Mouse (Mus musculus) bone marrow macrophage, adult 2 months (primary cell): ENCODE measurements around the gene Srrm2.

Source experiments
- CTCF ChIP-seq: IDR thresholded peaks from 2 replicates; pipeline ENCODE4 v1.5.1; 2012; ENCODE audit warnings: low read depth, mild to moderate bottlenecking, low read length, moderate library complexity
- POLR2A ChIP-seq: IDR thresholded peaks from 2 replicates; pipeline ENCODE4 v1.6.1; 2012; ENCODE audit warnings: mild to moderate bottlenecking, low read depth, low read length, borderline replicate concordance

DNA sequence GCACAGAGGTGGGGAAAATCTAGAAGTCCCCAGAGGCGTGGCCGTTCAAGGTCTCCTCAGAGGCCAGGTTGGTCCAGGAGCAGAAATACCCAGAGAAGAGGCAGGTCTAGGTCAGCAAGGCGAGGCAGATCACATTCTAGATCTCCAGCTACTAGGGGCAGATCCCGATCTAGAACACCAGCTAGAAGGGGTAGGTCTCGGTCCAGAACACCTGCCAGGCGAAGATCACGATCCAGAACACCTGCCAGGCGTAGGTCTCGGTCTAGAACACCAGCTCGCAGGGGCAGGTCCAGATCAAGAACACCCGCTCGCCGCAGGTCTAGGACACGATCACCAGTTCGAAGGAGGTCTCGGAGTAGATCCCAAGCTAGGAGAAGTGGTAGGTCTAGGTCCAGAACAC, 25.3 kb downstream of the Srrm2 start:
- TF ChIP-seq CTCF (no peak), POLR2A (no peak)
